Mouse (Mus musculus) C2C12 (cell line): ENCODE results near the gene Kifc3. TPM values are rescaled to one million over a fixed set of nuclear protein-coding genes. Genes with fewer than 3 reads are reported as not detected.

Source experiments
- H3K27me3 ChIP-seq: one replicate; pipeline ENCODE4 v1.6.1; 2011; ENCODE audit not compliant: control insufficient read depth, insufficient read depth, insufficient read length
- H3K36me3 ChIP-seq: one replicate; pipeline ENCODE4 v1.6.1; 2011; ENCODE audit not compliant: control insufficient read depth, insufficient read depth
- H3K4me3 ChIP-seq: one replicate; pipeline ENCODE4 v1.5.1; 2011; ENCODE audit warnings: mild to moderate bottlenecking, control low read depth; ENCODE audit not compliant: poor library complexity, insufficient read depth, severe bottlenecking
- H3K79me2 ChIP-seq: one replicate; pipeline ENCODE4 v1.6.1; 2011; ENCODE audit not compliant: control insufficient read depth, insufficient read depth
- H3K79me3 ChIP-seq: one replicate; pipeline ENCODE4 v1.6.1; 2011; ENCODE audit warnings: low read depth, control low read depth
- H3ac ChIP-seq: one replicate; pipeline ENCODE3; 2011; ENCODE audit warnings: low read depth; ENCODE audit not compliant: control insufficient read depth, insufficient read length
- CEBPB ChIP-seq: IDR thresholded peaks from one replicate; pipeline ENCODE4 v1.6.1; 2011; ENCODE audit warnings: low read depth, mild to moderate bottlenecking, control low read depth, moderate library complexity
- CTCF ChIP-seq: IDR thresholded peaks from one replicate; pipeline ENCODE4 v1.5.1; 2011; ENCODE audit not compliant: control insufficient read depth, insufficient read depth, insufficient read length
- FOSL1 ChIP-seq: IDR thresholded peaks from one replicate; pipeline ENCODE4 v1.8.0; 2011; ENCODE audit warnings: mild to moderate bottlenecking, low read length; ENCODE audit not compliant: poor library complexity, insufficient read depth, severe bottlenecking
- MAX ChIP-seq: IDR thresholded peaks from one replicate; pipeline ENCODE4 v1.6.1; 2011; ENCODE audit warnings: mild to moderate bottlenecking, control low read depth
- MYOD1 ChIP-seq: IDR thresholded peaks from one replicate; pipeline ENCODE4 v1.6.1; 2011; ENCODE audit warnings: low read depth; ENCODE audit not compliant: control insufficient read depth, insufficient read length
- MYOG ChIP-seq: IDR thresholded peaks from one replicate; pipeline ENCODE4 v1.6.1; 2011; ENCODE audit not compliant: control insufficient read depth, insufficient read length; ENCODE audit errors: extremely low read depth
- USF1 ChIP-seq: IDR thresholded peaks from one replicate; pipeline ENCODE4 v1.6.1; 2011; ENCODE audit warnings: low read depth, mild to moderate bottlenecking, control low read depth, moderate library complexity
- polyA plus RNA-seq: library from polyadenylated mRNA; unstranded; fragments of >200 nt; fragmentation: generic; extraction: Trizol; gene quantifications from one replicate; pipeline ENCODE4 v1.2.1, GENCODE M21; 2012; ENCODE audit warnings: missing spikeins

Gene Kifc3
- polyA plus RNA-seq, 1 experiment, result 13.8 TPM

- H3K79me3 ChIP-seq, result no peaks in the 10 kb centered on the region
- no peak overlapping the region for H3ac ChIP-seq
- no peaks in the 10 kb centered on the region for H3K27me3 ChIP-seq
- H3K79me2 ChIP-seq, result no peaks in the 10 kb centered on the region
- no peak for TF ChIP-seq FOSL1
- TF ChIP-seq MYOD1, result no peak
- H3K4me3 ChIP-seq, result no peak overlapping the region
- no peaks in the 10 kb centered on the region for H3K36me3 ChIP-seq
Measured at GRCm38 (mm10) chr8:95226251-95227150, 23.9 kb upstream of the Kifc3 start.

GRCm38 (mm10) chr8:95223969-95224368 is 21.4 kb upstream of the Kifc3 start:
- no peaks in the 10 kb centered on the region for H3K36me3 ChIP-seq
- no peaks in the 10 kb centered on the region for H3K27me3 ChIP-seq
- H3K79me2 ChIP-seq, result no peaks in the 10 kb centered on the region
- H3K4me3 ChIP-seq, result no peak overlapping the region
- H3ac ChIP-seq, result no peak overlapping the region
- TF ChIP-seq CTCF (no peak), USF1 (no peak), MYOD1 (no peak), MYOG (no peak)
- H3K79me3 ChIP-seq, result no peaks in the 10 kb centered on the region

- Histone ChIP-seq H3K27me3 (no peaks in the 10 kb centered on the region), H3K4me3 (no peak overlapping the region), H3K79me3 (no peaks in the 10 kb centered on the region), H3K79me2 (no peaks in the 10 kb centered on the region), H3K36me3 (no peaks in the 10 kb centered on the region), H3ac (no peak overlapping the region)
- no peak for TF ChIP-seq FOSL1
- TF ChIP-seq CEBPB, result no peak
- TF ChIP-seq MYOD1, result no peak
- TF ChIP-seq MAX, result no peak
- TF ChIP-seq MYOG, result no peak
- no peak for TF ChIP-seq CTCF
- no peak for TF ChIP-seq USF1
Measured at GRCm38 (mm10) chr8:95221045-95221444, 18.4 kb upstream of the Kifc3 start.

DNA sequence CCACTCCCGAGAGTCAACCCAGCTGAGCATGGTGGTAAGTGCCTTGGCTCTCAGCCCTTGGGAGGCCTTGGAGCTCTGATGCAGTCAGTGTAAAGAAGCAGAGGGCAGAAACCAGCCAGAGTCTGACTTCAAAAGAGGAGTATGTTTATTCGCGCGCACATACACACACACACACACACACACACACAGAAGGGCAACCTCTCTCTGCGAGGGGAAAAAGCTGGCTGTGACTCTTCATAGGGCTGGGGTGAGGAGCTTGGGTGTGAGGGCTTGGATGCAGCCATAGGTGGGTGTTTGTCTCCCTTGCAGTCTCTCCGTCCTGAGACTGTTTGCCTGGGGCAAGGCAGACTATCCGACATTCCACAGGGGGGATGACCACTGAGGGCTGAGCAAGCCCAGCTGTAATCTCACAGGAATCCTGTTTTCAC is 18.0 kb upstream of the Kifc3 start:
- no peak overlapping the region for H3K4me3 ChIP-seq
- no peak overlapping the region for H3ac ChIP-seq
- no peaks in the 10 kb centered on the region for H3K79me3 ChIP-seq
- no peaks in the 10 kb centered on the region for H3K27me3 ChIP-seq
- TF ChIP-seq MYOD1 (no peak), CTCF (no peak), CEBPB (no peak), MAX (no peak), MYOG (no peak), USF1 (no peak), FOSL1 (no peak)
- no peaks in the 10 kb centered on the region for H3K36me3 ChIP-seq
- no peaks in the 10 kb centered on the region for H3K79me2 ChIP-seq

DNA sequence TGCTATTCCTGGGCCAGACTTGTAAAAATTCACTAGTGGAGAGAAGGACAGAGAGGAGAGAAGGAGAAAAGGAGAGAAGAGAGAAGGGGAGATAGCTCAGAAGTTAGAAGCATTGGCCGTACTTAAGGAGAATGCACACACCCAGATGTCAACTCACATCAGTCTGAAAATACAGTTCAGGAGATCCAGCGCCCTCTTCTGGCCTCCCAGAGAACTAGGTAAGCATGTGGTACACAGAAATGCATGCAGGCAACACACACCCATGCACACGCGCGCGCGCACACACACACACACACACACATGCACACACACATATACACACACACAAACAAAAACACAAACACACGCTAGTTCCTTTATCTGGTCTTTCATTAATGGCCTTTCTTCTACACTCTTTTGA is 17.0 kb upstream of the Kifc3 start:
- Histone ChIP-seq H3K27me3 (no peaks in the 10 kb centered on the region), H3K4me3 (no peak overlapping the region), H3K79me2 (no peaks in the 10 kb centered on the region), H3K36me3 (no peaks in the 10 kb centered on the region), H3K79me3 (no peaks in the 10 kb centered on the region), H3ac (no peak overlapping the region)
- TF ChIP-seq MAX (no peak), MYOD1 (no peak), USF1 (no peak), MYOG (no peak), FOSL1 (no peak), CEBPB (no peak), CTCF (no peak)

DNA sequence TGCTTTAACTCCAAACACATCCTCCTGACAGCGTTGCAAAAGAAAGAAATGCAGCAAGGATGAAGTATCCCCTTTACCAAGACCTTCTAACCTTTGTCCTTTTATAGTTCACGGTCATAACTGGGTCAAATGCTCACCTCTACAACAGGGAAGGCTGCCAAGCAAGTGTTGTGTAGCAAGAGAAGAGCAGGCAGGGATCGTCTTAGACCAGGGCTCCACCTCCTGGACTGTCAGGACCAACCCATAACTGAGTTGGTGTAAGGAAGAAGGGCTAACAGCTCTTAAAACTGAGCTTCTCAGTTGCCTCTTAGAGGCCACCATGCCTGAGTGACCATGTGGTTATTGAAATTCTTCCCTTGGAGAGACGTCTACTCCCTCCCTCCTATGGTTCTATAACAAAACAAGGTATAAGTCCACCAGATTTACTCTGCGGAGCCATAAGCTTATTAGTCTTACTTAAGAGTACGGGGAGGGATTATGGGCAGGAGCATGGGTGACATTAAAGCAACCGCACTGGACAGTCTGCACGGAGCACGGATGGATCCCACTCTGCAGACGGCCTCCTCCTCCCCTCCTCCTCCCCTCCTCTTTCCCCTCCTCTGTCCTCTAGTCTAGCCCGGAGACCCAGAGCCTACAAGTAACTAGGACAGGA is 13.2 kb upstream of the Kifc3 start:
- no peaks in the 10 kb centered on the region for H3K36me3 ChIP-seq
- no peak for TF ChIP-seq MYOD1
- no peak for TF ChIP-seq MYOG
- TF ChIP-seq CTCF, result no peak
- no peak for TF ChIP-seq MAX
- no peak for TF ChIP-seq CEBPB
- no peak for TF ChIP-seq USF1
- no peak for TF ChIP-seq FOSL1
- H3K79me2 ChIP-seq, result no peaks in the 10 kb centered on the region
- no peak overlapping the region for H3K4me3 ChIP-seq
- H3K27me3 ChIP-seq, result no peaks in the 10 kb centered on the region
- H3ac ChIP-seq, result no peak overlapping the region
- no peaks in the 10 kb centered on the region for H3K79me3 ChIP-seq
